Mouse (Mus musculus) cerebellum, adult 9-10 months (tissue): Measurements from ENCODE around the gene Ptpn5.
A peak's percentile ranks its signal among the peaks of the same experiment; 100 is the strongest.

Experiments used
- DNase-seq: peaks from one replicate; pipeline ENCODE4 v3.0.0; 2022

Gene Ptpn5

DNA sequence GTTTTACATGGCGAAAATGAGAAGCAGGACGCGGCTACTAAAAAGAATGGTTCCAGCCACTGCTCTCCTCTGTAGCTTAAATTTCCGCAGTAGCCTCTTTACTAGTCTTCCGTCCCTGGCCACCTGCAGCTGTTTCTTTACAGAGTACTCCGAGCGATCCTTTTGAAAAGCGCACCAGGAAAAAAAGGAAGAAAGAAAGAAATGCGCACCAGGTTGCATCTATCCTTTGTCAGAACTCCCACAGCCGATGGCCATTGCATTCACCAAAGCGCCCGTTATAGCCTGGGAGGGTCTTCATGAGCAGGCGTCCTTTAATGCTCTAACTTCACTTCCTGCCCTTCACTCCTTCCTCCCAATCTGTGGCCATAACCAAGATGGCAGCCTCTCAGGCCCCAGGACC, at the start of gene Ptpn5:
Gene Ptpn5 (minus strand): TSS at position 354 of the 400 bp plus-strand sequence.
- no peak for DNase-seq

DNA sequence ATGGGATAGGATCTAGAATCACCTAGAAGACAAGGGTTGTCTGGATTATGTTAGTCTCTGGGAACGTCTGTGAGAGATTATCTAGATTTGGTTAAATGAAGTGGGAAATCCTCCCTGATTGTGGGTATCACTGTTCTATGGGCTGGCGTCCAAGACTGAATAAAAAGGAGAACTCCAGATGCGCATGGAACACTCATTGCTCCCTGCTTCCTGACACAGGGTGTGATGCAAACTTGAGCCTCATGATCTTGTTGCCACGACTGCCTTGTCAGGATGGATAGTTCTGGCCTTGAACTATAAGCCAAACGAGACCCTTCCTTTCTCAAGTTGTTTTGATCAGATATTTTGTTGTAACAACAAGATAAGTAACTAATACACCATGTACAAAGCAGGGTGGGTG, 37.3 kb upstream of the Ptpn5 start:
- DNase-seq: no peak

DNA sequence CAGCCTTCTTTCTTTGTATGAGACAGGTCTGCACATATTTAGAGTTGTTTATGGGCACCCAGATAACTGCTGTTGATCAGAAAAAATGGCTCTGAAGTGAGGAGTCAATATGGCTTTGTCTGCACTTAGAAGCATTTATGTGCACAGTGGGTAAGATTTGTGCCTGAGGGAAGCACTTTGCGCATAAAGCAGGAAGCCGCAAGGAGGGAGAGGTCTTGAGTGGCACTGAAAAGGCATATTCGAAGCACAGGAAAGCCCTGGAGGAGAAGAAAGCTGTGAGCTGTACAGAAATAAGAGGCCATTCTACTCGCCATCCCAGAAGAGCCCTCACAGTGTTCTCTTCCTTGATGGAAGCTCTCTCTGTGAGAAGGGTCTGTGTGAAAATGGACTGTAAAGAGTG, 31.5 kb upstream of the Ptpn5 start:
- DNase-seq: no peak

DNA sequence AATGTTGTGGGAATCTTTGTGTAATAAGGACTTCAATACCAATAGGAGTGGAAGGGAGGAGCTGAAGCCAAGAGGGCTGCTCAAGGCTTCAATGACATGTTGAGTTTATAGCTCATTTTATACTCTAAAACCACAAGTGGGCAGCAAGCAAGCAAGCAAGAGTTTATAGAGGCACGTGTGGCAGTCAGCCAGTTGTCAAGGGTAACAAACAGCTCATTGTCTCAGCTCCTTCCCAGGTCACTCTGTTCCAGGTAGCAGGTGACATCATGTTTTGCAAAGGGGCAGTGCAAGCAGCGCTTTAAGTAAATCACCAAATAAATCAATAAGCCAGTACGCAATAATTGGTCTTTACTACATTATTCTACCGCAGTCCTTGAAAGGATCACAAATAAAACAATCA, 29.7 kb upstream of the Ptpn5 start:
- no peak for DNase-seq

DNA sequence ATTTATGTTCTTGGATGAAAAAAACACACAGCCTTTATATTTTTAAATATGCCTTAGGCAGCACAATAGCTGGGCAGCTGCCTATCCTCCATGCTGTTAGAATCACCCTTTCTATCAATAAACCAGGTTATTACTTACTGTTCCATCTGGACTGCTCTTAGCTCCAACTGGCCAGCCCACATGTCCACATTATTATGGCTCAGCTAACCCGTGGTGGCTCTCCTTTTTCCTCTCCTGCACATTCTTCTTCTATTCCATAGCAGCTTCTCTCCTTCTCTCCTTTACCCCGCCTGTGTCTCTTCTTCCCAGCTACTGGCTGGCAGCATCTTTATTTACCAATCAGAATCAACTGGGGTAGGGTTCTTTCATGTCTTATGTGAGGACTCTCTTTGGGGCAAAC, 25.0 kb upstream of the Ptpn5 start:
- peak; percentile 31 for DNase-seq

DNA sequence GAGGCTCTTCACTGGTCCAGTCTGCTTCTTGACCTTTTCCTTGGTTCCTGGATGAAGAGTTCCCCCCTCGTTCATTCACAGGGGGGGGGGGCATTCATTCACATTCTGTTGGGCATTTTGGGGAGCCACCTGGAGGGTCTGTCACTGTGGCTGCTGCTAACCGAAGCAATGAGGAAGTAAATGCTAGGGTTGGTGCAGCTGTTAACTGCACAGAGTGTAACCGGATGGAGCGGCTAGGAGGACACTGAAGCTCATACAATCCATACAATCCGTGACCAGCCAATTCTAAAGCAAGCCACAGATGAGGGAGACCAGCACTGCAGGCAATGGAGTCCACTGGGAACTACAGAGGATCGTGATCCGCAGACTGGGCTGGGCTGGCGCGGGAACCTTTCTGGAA, 24.3 kb upstream of the Ptpn5 start:
- DNase-seq: no peak

GRCm38 (mm10) chr7:47155849-47156248, 22.4 kb upstream of the Ptpn5 start:
- DNase-seq: no peak

DNA sequence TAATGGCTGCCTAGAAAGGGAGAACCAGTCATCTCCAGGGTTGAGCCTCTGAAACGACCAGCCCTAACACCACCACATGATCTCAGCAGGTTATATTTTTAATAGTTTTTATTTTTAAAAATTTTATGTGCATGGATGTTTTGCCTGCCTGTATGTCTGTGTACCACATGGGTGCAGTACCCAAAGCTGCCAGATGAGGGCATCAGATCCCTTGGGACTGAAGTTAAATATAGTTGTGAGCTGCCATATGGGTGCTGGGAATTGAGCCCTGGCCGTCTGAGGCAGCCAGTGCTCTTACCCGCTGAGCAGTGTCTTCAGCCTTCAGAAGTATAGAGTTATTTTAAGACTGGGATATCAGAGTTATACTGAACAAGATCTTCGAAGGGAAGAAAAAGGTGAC, 21.9 kb upstream of the Ptpn5 start:
- no peak for DNase-seq

DNA sequence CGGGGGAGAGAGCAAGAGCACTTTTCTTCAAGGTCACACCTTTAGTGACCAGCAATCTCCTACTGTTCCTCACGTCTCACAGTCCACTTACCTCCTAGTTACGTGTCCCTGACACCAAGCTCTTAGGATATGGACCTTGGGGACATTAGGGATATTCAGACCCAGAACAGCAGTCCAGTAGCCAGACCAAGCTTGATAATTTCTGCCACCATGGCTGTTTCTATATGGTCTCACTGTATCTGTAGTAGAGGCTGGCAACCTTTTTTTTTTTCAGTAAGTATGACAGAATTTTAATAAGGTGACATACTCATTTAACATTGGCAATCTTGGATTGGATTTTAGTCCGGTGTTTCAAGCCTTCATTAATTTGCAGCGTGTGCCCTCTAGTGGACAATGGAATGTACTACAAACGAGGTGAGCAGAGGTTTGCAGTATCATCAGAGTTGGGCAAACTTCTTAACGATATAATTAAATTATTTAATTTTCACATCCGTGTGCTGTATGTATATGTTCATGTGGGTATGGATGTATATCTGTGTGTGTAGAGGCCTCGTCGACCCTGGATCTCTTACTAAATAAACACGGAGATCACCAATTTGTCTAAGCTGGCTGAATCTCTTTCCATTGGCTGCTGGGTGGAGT, 17.1 kb upstream of the Ptpn5 start:
- DNase-seq: peak; percentile 70

- no peak for DNase-seq
Observed at GRCm38 (mm10) chr7:47148298-47148697, 14.8 kb upstream of the Ptpn5 start.

DNA sequence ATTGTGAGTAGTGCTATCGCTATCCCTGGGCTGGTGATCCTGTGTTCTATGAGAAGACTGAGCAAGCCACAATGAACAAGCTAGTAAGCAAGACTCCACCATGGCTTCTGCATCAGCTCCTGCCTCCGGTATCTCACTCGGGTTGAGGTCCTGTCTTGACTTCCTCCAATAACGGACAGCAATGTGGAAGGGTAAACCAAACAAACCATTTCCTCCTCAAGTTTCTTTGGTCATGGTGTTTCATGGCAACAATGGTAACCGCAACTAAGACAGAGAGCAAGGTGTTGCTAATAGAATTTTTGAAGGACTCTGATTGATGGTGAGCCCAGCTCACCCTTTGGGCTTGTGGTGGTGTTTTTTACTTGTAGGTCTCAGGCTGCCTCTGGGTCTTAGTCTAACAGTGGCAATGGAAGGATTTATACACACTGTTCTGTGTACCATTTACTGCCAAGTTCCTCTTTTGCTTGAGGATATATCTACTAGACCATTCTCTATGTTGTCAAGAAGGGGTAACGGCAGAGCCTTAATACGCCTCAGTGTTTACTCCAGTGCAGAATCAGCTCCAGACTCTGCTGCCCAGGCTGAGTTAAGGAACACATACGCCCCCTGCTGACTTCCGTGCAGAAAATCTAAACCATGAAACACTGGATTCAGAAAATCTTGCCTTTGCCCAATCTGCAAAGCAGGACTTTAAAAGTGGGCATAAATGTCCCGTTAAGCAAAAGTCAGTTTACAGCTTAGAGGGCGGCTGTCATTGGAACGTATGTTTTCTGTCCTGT, 12.7 kb upstream of the Ptpn5 start:
- no peak for DNase-seq

GRCm38 (mm10) chr7:47144299-47144698, 10.8 kb upstream of the Ptpn5 start:
- no peak for DNase-seq

DNA sequence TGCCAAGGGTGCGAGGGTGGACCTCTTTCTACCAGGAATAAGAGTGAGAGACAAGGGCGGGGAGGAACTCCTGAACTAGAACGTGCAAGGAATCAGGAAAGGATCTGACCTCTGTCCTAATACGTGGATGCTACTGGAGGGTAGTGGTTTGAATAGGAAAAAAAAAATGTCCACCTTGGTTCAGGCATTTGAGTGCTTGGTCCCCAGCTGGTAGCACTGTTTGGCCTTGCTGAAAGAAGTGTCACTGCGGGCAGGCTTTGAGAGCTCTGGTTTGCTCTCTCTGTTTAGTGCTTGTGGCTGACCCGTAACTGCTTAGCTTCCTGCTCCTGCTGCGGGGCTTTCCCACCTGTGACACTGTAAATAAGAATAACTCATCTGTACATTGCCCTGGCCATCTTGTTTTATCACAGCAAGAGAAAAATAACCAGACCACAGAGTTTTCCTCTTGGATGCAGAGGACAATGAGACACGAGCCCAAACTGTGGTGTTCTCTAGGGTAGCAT, 6.4 kb upstream of the Ptpn5 start:
- DNase-seq: no peak

- DNase-seq: no peak
Observed at GRCm38 (mm10) chr7:47134570-47134969, 1.1 kb upstream of the Ptpn5 start.

DNA sequence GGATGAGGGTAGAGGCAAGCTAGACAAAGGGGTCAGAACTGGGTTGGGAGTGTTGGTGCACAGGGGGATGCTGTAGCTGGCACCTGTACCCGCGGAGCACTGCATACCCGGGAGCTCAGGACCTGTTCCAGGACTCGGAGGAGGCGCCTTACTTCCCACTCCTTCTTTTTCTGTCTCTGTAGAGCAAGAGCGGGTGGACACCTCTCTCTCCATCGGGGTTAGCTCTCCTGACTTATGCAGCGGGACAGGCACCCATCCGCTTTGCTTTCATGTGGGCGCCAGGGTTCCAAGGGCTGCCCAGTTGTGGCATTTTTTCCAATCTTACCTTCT, 588 bp downstream of the Ptpn5 start:
- no peak for DNase-seq

DNA sequence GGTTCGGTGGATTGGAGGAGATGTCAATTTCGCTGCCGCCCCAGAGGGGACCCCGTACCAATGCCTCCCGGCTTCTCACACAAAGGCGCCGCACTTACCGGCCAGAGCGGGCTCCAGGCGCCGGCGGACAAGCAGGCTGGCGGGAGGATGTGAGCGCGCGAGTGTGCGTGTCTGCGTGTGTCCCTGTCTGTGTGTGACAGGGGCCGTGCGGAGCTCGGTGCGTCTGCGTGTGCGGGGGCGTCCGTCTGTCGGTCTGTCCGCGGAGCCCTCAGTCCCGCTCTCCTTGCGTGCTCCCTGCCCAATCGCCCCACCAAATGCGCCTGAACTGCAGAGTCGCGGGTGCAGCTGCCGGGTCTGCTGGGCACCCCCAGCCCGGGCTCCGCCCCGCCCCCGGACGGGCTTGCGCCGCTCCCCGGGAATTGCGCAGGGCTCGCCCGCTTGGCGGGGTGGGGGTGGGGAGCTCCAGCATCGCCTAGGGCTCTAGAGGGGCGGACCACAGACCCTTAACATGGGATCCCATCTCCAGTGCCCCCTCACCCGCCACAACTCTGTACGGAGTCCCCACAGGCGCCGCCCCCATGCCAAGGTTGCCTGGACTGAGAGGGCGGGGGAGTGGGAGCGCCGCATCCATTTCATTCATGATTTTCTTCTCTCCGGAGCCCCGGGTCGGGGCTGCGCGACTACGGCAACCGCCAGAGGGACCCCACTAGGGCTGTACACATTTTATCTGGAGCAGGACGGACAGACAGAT, 1.1 kb downstream of the Ptpn5 start:
- DNase-seq: peak; percentile 45

DNA sequence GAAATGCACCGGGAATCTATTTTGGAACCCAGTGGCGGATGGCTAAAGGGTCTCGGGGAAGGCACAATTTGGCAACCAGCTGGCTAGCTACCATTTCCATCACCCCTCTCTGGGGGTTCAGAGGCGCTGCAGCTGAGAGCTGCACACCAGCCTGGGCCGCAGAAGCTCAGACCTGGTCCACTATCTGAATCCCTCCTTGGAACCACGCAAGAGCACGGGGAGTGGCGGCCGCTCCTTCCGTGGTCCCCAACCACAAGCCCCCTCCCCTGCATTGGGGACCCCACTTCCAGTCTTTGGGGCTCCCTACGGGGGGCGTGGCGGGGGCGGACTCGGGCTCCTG, 1.7 kb downstream of the Ptpn5 start:
- DNase-seq: no peak

DNA sequence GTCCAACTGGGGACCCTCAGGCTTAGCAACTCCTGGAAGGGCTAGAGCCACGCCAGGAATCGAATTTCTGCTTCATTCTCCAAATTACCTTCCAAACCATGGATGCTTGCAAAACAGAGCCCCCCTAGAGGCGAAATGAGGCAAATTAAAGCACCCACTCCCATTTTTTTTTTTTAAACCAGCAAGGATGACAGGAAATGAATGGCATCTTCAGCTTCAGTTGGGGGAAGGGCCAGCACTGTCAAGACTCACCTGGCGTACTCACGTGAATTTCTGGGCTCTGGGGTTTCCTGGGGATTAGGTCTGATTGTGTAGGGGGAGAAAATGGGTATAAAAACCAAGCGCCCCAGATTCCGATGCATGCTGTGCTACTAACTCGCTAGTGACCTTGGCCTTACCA, 2.2 kb downstream of the Ptpn5 start:
- no peak for DNase-seq

DNA sequence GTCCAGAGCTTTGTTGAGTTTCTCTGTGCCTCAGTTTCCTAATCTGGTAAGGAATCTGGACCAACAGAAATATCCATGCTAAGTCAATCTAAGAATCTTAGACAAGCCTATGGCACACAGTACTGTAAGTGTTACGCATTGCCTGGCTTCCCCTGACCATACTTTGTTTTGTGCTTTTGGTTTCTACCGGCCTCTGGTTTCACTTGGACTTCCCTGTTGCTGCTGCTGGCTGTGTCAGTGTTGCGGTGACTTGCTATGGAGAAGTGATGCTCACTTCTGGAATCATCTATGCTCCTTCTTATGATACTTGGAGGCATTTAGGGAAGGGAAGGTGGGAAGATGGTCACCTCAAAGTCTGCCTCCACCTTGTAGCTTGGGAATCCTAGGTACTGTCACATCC, 11.5 kb downstream of the Ptpn5 start:
- no peak for DNase-seq

- DNase-seq: peak; percentile 78
Observed at GRCm38 (mm10) chr7:47116666-47117065, 16.8 kb downstream of the Ptpn5 start.

GRCm38 (mm10) chr7:47115491-47115890, 18.0 kb downstream of the Ptpn5 start:
- no peak for DNase-seq

- no peak for DNase-seq
Observed at GRCm38 (mm10) chr7:47113383-47113782, 20.1 kb downstream of the Ptpn5 start.

DNA sequence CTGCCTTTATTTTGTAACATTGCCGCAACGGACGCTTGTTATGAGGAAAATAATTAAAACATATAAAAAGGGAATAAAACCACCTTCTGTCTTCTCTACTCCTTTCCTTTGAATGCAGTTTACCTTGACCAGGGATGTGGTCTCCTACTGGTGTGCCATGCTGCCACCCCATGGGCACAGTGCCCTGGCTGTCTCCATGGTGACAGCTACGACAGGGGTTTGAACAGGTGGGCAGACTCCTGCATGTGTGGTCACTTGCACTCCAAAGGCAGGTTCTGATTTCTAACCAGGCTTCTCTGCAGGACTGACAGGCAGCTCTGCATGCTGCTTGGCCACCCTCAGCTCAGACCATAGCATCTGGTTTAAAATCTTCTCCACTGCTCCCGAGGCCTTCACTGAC, 21.4 kb downstream of the Ptpn5 start:
- DNase-seq: no peak

- no peak for DNase-seq
Observed at GRCm38 (mm10) chr7:47111121-47111520, 22.4 kb downstream of the Ptpn5 start.
